Mouse (Mus musculus) G1E-ER4 (cell line): ENCODE measurements around the gene Sorl1. TPM values are rescaled to one million over a fixed set of nuclear protein-coding genes. Genes with fewer than 3 reads are reported as not detected.

Source experiments
- GATA1 ChIP-seq: IDR thresholded peaks from one replicate; pipeline ENCODE4 v1.8.0; 2012; ENCODE audit warnings: low read length, inconsistent platforms
- polyA plus RNA-seq: library from polyadenylated mRNA; stranded (reverse); fragments of >175 nt; gene quantifications from 2 replicates; pipeline ENCODE4 v1.2.3, GENCODE M21; 2012

The Sorl1 gene
- polyA plus RNA-seq, 1 experiment, result not detected

DNA sequence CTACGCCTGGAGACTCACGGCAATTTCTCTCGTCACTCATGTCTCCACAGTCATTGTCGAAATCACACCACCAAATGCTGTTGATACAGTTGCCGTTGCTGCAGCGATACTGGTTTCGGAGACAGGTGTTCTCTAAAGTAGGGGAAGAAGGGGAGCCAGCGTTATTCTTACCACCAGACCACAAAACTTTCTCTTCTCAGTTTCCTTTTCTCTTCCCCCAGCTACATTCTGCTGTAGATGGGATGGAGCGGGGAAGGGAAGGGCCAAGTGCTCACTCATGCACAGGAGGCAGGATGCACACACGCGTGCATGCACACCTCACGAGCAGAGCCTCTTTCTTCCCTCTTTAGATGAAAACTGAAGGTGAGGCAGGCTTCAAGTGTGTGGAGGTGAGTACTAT lies 101.8 kb downstream of the Sorl1 start:
- TF ChIP-seq GATA1, result no peak

DNA sequence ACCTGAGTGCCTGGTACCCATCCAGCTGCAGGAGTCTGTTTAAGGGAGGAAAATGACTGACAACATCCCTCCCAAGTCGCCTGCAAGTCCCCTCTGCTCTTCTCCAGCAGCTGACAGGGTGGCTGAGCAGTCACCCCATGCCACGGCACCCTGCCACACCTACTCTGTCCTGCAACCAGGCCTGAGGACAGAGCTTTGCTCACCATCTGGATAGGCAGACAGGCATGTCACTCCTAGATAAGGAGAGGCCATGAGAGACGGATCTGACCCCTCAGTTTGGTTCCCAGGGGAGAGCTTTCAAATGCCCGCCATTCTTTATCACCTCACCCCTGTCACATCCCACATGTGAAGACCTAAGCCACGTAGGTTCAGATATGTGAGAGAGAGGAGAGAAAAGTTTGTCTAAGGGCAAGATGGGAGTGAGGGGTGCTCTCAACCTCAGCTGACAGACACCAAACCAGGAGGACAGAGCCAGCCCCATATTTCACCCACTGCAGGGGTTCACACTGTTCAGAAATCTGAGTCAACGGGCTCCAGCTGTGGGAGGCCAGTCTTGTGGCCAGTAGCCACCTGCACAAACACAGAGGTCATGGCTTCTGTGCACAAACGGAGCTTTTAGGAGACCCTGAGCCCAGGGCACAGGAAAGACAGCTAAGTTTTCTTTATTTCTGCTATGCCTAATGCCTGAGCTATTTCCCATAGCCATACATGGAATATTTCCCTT lies 104.6 kb downstream of the Sorl1 start:
- no peak for TF ChIP-seq GATA1

DNA sequence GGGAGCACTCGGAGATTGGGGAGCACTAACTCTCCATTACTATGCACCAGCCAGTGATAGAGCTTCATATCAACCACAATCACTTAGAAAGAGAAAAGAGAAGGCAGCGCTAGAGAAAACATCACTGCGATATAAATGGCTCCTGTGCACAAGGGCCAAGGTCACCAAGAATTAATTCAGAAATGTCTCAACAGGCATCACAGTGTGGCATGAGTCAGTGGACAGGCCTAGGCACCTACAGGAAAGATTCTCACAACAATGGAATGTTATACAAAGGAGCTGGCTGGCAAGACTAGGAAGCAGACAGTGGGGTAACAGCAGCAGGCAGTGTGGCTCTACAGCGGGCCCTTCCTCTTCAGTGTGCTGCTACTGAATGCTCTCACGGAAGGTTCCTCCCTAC lies 115.6 kb downstream of the Sorl1 start:
- TF ChIP-seq GATA1, result no peak

DNA sequence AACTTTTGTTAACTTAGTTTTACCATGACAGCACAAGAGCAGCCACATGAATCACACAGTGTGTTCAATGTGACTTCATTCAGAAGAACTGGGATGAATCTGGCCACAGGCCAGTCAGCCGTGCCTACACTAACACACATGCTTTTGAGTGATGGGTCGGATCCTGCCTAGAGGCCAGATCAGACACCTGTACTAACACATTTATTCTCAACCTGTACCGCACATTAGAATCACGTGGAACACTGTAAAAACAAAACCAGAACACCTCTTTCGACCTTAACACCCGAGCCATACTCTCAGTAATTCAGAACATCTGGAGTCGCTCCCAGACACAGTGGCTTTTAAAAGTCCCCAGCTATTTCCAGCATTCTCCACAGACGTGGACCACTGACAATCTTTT lies 119.0 kb downstream of the Sorl1 start:
- TF ChIP-seq GATA1, result no peak

DNA sequence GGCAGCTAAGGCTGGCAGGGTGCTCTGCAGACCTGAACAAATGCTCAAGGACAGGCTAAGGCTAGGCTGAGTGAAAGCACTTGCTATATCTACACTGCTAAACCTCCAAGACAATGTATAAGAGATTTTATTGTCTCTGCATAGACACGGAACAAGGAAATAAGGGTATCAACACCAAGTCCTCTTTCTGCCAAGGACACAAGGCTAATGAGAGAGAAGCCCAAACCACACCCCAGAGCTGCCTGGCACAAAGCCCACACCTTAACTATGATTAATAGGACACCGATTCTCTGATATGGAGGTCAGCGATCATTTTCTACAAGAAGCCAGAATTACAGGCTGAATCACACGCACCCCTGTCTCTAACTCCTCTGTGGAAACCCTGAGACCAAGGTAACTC lies 120.0 kb downstream of the Sorl1 start:
- no peak for TF ChIP-seq GATA1

DNA sequence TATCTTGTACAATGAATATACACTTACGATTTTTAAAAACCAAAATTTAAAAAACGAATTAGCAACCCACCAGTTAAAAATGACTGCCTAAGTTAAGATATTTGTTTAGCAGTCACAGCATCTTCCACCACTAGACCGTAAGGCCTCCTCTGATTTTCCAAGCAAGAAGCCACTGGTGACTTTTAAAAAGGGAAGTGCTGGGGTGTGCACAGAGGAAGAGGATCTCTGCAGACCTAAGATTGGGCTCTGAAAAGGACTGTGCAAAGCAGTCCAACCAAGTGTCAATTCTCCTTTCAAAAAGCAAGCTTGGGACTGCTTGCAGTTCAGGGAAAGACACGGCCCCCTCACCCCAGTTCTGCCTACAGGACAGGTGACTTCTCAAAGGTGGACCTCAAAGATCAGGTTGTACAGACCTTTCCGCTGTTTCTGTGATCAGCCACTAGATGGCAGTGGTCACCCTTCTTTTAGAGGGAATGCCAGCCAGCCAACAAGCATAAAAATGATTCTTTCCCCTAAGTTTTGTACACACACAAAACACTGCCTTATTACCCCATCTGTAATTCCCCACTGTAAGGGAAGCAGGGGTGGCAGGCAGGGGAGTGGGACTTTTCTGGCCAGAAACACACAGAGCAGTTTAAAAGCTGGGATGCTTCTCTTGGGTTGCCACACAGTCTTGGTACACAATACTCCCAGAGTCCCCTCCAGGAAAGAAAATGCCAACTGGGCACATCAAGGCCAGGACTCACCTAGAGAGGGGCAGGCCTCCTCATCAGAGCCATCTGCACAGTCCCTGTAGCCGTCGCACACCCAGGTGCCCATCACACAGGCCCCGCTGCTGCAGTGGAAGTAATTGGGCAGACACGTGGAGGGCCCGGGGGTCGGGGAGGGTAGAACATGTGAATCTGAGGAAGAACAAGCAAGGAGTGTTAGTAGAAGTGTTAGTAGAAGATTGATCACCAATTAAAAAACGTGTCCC lies 124.3 kb downstream of the Sorl1 start:
- TF ChIP-seq GATA1, result no peak

DNA sequence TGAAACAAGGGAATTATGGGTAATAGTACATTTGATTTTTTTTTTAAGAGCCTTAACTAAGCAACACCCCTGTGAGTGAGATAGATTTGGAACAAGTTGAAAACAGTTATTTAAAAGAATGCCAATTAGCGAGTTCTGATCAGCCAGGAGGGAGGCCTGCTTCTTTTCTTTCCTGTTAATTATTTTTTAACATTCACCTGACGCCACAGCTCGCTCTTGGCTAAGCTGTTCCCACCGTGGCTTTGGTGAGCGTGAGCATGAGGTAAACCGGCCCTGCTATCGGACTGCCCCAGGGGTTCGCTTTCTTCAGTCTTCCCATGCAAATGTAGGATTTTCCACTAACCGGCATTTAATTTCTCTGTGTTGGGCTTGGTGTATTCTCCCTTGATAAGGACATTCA lies 128.8 kb downstream of the Sorl1 start:
- no peak for TF ChIP-seq GATA1

DNA sequence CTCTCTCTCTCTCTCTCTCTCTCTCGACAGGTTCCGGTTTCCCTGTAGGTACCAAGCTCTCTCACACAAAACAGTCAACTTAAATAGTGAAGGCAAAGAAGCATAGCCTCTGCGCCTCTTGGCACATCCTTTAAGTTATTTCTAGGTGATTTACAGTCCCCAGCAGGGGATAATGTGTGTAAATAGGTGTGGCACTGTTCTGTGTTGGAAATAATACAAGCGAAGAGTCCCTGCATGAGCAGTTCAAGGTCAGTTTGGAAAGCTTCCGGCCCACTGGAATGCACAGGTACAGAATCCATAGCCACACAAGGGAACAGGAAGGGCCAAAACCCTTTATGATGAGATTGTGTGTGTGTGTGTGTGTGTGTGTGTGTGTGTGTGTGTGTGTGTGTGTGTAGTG lies 130.3 kb downstream of the Sorl1 start:
- TF ChIP-seq GATA1, result no peak

DNA sequence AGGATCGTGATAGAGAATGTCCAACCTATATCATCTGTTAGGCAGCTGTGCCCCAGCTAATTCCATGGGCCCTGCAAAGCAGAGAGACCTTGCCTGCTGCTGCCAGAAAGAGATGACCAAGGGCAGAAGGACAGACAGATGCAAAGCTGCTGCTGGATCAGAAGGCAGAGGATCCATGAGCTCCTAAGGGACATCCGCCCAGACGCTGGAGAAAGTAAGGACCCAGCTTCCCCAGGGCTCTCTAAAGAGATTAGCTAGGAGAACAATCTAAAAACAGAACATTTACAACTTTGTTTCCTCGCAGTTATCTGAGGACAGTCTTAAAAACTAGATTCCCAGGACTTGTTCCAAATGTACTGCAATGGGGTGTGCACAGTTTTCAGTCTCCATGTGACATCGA lies 131.3 kb downstream of the Sorl1 start:
- no peak for TF ChIP-seq GATA1

DNA sequence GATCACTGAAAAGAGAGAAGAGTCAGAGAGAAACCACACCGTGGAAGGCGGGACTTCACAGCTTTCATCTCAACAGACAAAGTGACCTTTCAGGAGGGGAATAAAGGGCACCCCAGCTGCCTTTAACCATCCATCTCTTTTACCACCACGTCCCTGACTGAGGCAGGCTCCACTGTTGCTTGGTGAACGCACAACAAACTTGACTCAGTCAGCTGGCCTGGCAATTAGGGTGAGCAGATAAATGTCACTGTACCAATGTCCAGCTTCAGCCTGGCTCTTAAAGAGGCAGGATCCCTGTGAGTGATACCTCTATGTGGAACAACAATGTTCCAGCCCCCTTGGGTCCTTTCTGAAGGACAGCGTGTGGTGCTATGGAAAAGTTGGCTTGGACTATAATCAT lies 138.5 kb downstream of the Sorl1 start:
- TF ChIP-seq GATA1, result no peak

DNA sequence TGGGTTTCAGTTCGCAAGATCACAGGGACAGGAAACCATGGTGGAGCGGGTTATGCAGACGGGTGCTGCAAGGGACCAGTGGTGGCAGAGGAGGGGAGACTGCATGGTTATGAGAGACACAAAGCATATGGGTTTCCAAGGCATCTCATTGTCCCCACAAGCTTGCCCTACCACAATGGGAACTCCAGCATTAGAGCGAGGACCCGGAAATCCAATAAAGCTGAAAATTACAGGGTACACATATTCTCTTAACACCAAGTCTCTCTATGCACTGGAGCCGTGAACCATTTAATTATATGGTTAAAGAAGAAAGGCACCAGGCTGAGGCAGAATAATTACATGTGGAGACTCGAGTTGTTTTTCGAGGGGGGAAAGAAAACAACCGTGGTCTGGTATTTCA lies 139.0 kb downstream of the Sorl1 start:
- no peak for TF ChIP-seq GATA1

DNA sequence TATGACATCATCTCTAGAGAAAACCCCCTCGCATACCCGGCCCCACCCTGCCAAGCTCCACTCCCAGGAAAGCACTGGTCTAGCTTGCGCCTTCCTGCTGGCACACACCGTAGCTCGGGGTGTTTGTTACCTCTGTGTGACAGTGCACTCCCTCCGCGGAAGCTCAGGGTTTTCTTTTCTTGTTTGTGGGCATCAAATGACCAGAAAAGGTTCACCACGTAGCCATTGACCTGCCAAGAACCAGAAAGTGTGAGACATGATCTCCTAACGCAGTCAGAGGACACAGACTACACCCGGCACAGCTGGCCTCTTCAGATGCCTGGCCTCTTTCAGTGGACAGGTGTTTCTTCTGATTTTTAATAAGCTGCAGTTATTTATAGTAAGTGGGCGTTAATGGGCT lies 139.8 kb downstream of the Sorl1 start:
- no peak for TF ChIP-seq GATA1

DNA sequence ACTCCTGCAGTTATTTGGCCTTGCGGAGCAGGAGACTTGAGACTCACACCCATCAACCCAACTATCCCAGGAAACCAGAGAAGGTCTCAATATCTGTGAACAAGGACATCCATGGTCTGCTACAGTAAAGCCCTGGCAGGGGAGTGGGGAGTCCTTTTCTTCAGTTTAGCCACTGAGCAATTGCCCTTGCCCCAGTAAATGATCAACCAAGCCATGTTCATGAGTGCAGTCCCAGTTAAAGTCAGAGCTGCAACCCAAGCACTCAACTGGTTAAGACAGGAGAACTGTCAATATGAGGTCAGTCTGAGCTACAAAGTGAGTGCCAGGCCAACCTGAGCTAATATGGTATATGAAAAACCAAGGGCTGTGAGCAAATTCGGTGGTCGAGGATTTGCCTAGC lies 140.8 kb downstream of the Sorl1 start:
- no peak for TF ChIP-seq GATA1

DNA sequence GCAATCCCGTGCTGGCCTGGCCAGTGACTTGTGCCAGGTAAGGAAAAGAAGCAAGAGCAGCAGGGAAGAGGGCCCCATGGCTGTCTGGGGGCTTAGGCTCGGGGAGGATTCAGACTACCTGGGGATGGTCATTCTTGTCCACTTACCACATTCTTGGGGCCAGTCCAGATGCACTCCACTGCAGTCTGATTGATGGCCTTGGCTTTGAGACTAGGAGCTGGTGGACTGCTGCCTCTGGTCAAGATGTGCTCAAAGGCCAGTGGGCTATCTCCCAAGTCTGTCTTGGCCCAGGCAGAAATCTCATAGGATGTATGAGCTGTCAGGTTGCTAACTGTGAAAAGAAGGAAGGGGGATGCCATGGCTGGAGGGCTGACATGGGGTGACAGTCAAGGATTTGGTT lies 141.3 kb downstream of the Sorl1 start:
- TF ChIP-seq GATA1, result no peak

DNA sequence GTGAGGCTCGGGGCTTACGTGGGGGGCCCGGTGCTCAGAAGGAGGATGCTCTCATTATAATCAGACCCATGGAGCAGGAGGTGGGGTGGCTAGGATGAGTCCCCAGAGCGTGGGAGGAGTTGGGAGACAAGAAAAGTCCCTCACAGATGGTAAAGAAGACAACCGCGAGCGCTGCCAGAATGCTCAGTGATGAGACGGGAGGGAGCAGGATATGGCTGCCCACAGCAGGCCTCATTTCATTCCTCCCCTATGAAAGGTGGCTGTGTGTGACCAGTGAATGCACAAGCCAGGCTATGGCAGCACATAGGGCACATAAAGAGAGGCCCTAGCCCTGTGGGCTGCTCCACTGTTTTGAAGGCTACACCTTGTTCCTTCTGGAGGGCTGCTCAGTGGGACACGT lies 142.1 kb downstream of the Sorl1 start:
- no peak for TF ChIP-seq GATA1

DNA sequence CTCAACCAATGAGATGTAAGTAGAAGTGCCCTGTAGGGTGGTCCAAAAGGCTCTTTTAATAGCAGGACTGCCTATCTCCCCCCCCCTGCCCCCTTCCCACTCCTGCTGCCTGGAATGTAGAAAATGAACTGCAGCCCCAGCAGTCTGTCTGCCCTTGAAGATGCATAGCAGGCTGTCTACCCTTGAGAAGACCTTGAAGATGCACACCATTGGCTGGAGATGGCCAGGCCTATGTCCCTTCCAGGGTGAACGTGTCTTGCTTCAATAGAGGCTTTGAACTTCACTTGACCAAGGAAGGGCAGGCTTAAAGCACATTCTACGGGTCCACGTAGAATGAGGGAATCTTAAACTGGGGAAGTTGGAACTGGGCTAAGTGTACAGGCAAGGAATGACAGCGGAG lies 142.8 kb downstream of the Sorl1 start:
- TF ChIP-seq GATA1, result no peak

DNA sequence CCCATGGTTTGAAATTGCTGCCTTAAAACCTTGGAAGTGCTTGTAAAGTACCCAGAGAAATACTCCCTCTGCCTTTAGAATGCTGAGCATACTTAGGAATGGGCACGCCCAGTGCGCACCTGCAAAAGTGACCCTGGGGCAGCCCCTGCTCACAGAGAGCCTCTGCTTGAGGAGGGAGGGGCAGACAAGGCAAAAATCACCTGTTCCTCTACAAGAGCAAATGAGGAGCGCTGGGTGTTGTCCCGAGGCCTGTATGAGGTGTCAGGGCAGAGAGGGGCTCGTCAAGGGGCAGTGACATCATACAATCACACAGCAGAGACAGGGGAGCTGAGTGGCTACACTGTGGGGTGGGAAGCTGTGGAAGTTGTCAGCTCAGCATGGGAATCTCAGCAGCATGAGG lies 143.3 kb downstream of the Sorl1 start:
- TF ChIP-seq GATA1, result no peak
